Mouse (Mus musculus): Measurements from ENCODE around the gene Psmc6. TPM values are rescaled to one million over a fixed set of nuclear protein-coding genes. Genes with fewer than 3 reads are reported as not detected.
A peak's percentile ranks its signal among the peaks of the same experiment; 100 is the strongest.

The Psmc6 gene
- total and polyA plus RNA-seq, 3 experiments = 90.3 to 288 (median 193) TPM

- TF ChIP-seq MEF2A (IDR thresholded peaks at IDR 0.05; ENCODE audit: borderline replicate concordance, low read depth, low read length) (peak; percentile 71), ETS1 (conservative IDR thresholded peaks at IDR 0.05; ENCODE audit: low read depth, low read length) (peak; percentile 26), SIN3A (IDR thresholded peaks at IDR 0.05; ENCODE audit: low read length) (peak; percentile 16; the same call in 1 of the 2 replicates)
Measured at GRCm38 (mm10) chr14:45318426-45319236, 11.0 kb upstream of the Psmc6 start, which contains the start of gene Ero1l (continued).

GRCm38 (mm10) chr14:45319237-45319610 is 10.4 kb upstream of the Psmc6 start:
- Histone ChIP-seq H3K27ac (ENCODE audit: insufficient read depth, low read depth) (no peak overlapping the region), H3K9ac (ENCODE audit: insufficient read depth, low read depth) (peak overlapping the region; percentile 62; the same call in 1 of the 2 replicates), H3K4me2 (ENCODE audit: insufficient read depth, low read depth, poor library complexity, severe bottlenecking) (no peak overlapping the region), H3K36me3 (replicated peaks in 1 of 2; ENCODE audit: control insufficient read depth in 1 of 2, insufficient read depth in 1 of 2, low read length in 1 of 2) (peaks cover 0 to 2% of the 10 kb centered on the region in 2 experiments), H3K4me1 (ENCODE audit: control insufficient read depth in 1 of 2, insufficient read depth in 2 of 2) (peaks cover 5 to 31% of the 10 kb centered on the region in 2 experiments; a peak in 3 of 4 replicates), H3K9me3 (replicated peaks; ENCODE audit: low read length) (no peaks in the 10 kb centered on the region), H3K27me3 (replicated peaks) (no peaks in the 10 kb centered on the region), H3K79me2 (replicated peaks; ENCODE audit: control insufficient read depth, extremely low read depth, insufficient read depth, poor library complexity, severe bottlenecking) (peaks cover 36% of the 10 kb centered on the region), H3K4me3 (replicated peaks in 1 of 3; ENCODE audit: low read depth in 2 of 3, low read length in 2 of 3, poor library complexity in 1 of 3) (peak overlapping the region in 1 of 3 experiments; percentile 52)
- TF ChIP-seq MAFK (IDR thresholded peaks at IDR 0.05; ENCODE audit: insufficient replicate concordance, low read length) (0 out of 2 replicates have a peak, but pooled peaks have one; percentile 20), NELFE (IDR thresholded peaks at IDR 0.05; ENCODE audit: low read depth, low read length) (no peak)
- dilution Hi-C loops (cut with MboI; ENCODE audit: extremely low pct_ligation_motif_present, extremely low pct_unique_long_range_greater_than_20kb, low sequenced_read_pairs) = no loop called here
- no peak for DNase-seq (ENCODE audit: extremely low read depth)
- in situ Hi-C loops (cut with MboI; ENCODE audit: low pct_ligation_motif_present, low pct_unique_long_range_greater_than_20kb, low sequenced_read_pairs) = no loop called here

DNA sequence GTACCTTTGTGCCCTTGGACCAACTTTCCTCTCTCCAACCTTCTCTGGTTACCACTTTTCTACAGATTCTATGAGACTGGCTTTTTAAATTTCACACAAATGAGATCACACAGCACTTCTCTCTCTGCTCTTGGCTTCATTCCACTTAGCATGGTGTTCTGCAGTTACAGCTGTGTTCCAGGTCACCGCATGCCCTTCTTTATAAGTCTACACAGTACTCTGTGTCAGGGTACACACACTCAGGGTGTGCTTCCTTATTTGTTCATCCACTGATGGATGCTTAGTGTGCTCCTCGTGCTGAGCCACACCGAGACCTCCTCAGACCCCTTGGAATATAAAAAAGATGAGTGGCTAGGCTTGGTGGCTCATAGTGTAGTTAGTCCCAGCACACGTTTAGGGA is 9.5 kb upstream of the Psmc6 start:
- peaks cover 0 to 2% of the 10 kb centered on the region in 2 experiments for H3K36me3 ChIP-seq (replicated peaks in 1 of 2; ENCODE audit: control insufficient read depth in 1 of 2, insufficient read depth in 1 of 2, low read length in 1 of 2)
- H3K9ac ChIP-seq (ENCODE audit: insufficient read depth, low read depth) = no peak overlapping the region
- H3K4me3 ChIP-seq (replicated peaks in 1 of 3; ENCODE audit: low read depth in 2 of 3, low read length in 2 of 3, poor library complexity in 1 of 3) = no peak overlapping the region
- H3K79me2 ChIP-seq (replicated peaks; ENCODE audit: control insufficient read depth, extremely low read depth, insufficient read depth, poor library complexity, severe bottlenecking) = peaks cover 30% of the 10 kb centered on the region
- H3K27me3 ChIP-seq (replicated peaks) = no peaks in the 10 kb centered on the region
- 0 out of 2 replicates have a peak overlapping the region, but pooled peaks have one; percentile 46 for H3K27ac ChIP-seq (ENCODE audit: insufficient read depth, low read depth)
- dilution Hi-C loops (cut with MboI; ENCODE audit: extremely low pct_ligation_motif_present, extremely low pct_unique_long_range_greater_than_20kb, low sequenced_read_pairs) (no loop called here), in situ Hi-C loops (cut with MboI; ENCODE audit: low pct_ligation_motif_present, low pct_unique_long_range_greater_than_20kb, low sequenced_read_pairs) (no loop called here)
- TF ChIP-seq ZC3H11A (IDR thresholded peaks at IDR 0.05; ENCODE audit: low read depth, low read length) (no peak), CHD2 (IDR thresholded peaks at IDR 0.05; ENCODE audit: low read length) (no peak), ZNF384 (IDR thresholded peaks at IDR 0.05; ENCODE audit: low read depth, low read length) (no peak), POLR2A (IDR thresholded peaks at IDR 0.05; ENCODE audit: low read depth, low read length) (no peak), IRF4 (IDR thresholded peaks at IDR 0.05; ENCODE audit: low read depth, low read length) (no peak), SIN3A (IDR thresholded peaks at IDR 0.05; ENCODE audit: low read length) (no peak), UBTF (IDR thresholded peaks at IDR 0.05; ENCODE audit: low read depth, low read length) (no peak), TBP (conservative IDR thresholded peaks at IDR 0.05; ENCODE audit: low read depth, low read length) (no peak)
- peaks cover 5 to 30% of the 10 kb centered on the region in 2 experiments; a peak in 3 of 4 replicates for H3K4me1 ChIP-seq (ENCODE audit: control insufficient read depth in 1 of 2, insufficient read depth in 2 of 2)
- no peaks in the 10 kb centered on the region for H3K9me3 ChIP-seq (replicated peaks; ENCODE audit: low read length)
- no peak overlapping the region for H3K4me2 ChIP-seq (ENCODE audit: insufficient read depth, low read depth, poor library complexity, severe bottlenecking)
- DNase-seq (ENCODE audit: extremely low read depth) = no peak

All from CH12.LX (cell line).